Mouse (Mus musculus) layer of hippocampus, postnatal 36 days (tissue): Measurements from ENCODE around the gene Zfp708. TPM values are rescaled to one million over a fixed set of nuclear protein-coding genes. Genes with fewer than 3 reads are reported as not detected.

Experiments used
- total RNA-seq, 2 experiments: library from RNA; stranded (reverse); gene quantifications; 2 replicates each; pipeline ENCODE4 v1.2.3; 2021

The Zfp708 gene
- total RNA-seq, 2 experiments from 2014 or later, result 2.5 to 2.8 TPM

Other genes starting within 250 kb of the Zfp708 start
- 1 to 10 TPM; 3.0 TPM for gene Gm10767, start 193.1 kb downstream of the Zfp708 start, total RNA-seq
- gene Zfp712, start 36.8 kb downstream of the Zfp708 start, total RNA-seq, result 1 to 10 TPM; 4.3 to 5.3 TPM
- gene Gm28557, start 10.6 kb upstream of the Zfp708 start, total RNA-seq, result 1 to 10 TPM; 2.3 to 2.5 TPM
- under 1 TPM; 0.61 to 0.67 TPM for gene Rslcan18, start 18.3 kb upstream of the Zfp708 start, total RNA-seq
- gene Zfp759, start 23.7 kb upstream of the Zfp708 start, total RNA-seq, result 10 to 100 TPM; 10.8 to 13.4 TPM
- 1 to 10 TPM; 5.1 to 5.8 TPM for gene Rsl1, start 75.2 kb upstream of the Zfp708 start, total RNA-seq
- 1 to 10 TPM; 3.0 to 3.5 TPM for gene Zfp455, start 96.5 kb upstream of the Zfp708 start, total RNA-seq
- gene Zfp458, start 180.5 kb upstream of the Zfp708 start, total RNA-seq, result 10 to 100 TPM; 20.8 to 21.5 TPM
- 1 to 10 TPM; 4.6 to 5.8 TPM for gene Zfp457, start 208.5 kb upstream of the Zfp708 start, total RNA-seq
- gene Zfp595, start 234.6 kb upstream of the Zfp708 start, total RNA-seq, result 1 to 10 TPM; 3.0 to 3.3 TPM